In genomic region chr12:17390036-17390435, GRCm38 (mm10) we compare ENCODE assay signal across 24 mouse cellular contexts. TPM values are rescaled to one million over a fixed set of nuclear protein-coding genes. Genes with fewer than 3 reads are reported as not detected.
DNase-seq lines count a peak whose midpoint lies in the region; ATAC-seq and TF ChIP-seq lines count a peak whose summit lies in the region.
"Had no signal": no experiment of that assay in that cellular context is flagged by ENCODE, and none has a peak within 500 bp of the region (broad histone marks: within the 10 kb centered on the region; RNA-seq: fewer than 3 reads in every experiment).

No protein-coding gene starts in this region.

- H3K79me2 ChIP-seq in heart, adult 2 months (replicated peaks; ENCODE audit: control insufficient read depth, insufficient read depth, low read length): no peaks in the 10 kb centered on the region

- H3K27me3 ChIP-seq in heart, adult 2 months (ENCODE audit: control insufficient read depth, insufficient read depth, low read length): no peaks in the 10 kb centered on the region
- no peaks in the 10 kb centered on the region for H3K27me3 ChIP-seq in lung, embryonic 16.5 days (ENCODE audit: control insufficient read depth, insufficient read depth, low read depth, low read length)
- H3K27me3 ChIP-seq: embryonic facial prominence, embryonic 13.5 days; midbrain, embryonic 15.5 days; neural tube, embryonic 13.5 days; stomach, embryonic 15.5 days had no signal

- no peak overlapping the region for H3K4me2 ChIP-seq in lung, embryonic 16.5 days (ENCODE audit: low read depth, low read length)
- H3K4me2 ChIP-seq: embryonic facial prominence, embryonic 13.5 days; midbrain, embryonic 15.5 days; neural tube, embryonic 13.5 days; stomach, embryonic 15.5 days had no signal

- peak overlapping the region; percentile 45 for H3K27ac ChIP-seq in heart, adult 2 months
- H3K27ac ChIP-seq in lung, embryonic 16.5 days (ENCODE audit: low read length): no peak overlapping the region; the same call in 1 of the 2 replicates
- H3K27ac ChIP-seq: embryonic facial prominence, embryonic 13.5 days; hindbrain, postnatal 0 days; layer of hippocampus, adult 2 months; midbrain, embryonic 15.5 days; neural tube, embryonic 13.5 days had no signal

- TF ChIP-seq CTCF in heart, adult 2 months (IDR thresholded peaks at IDR 0.05): no peak

- peak; percentile 45 for ATAC-seq in lung, embryonic 16.5 days (ENCODE audit: low read depth)
- 0 out of 2 replicates have a peak, but pooled peaks have one; percentile 39 for ATAC-seq in common myeloid progenitor, adult 5-6 weeks (replicated peaks; ENCODE audit: low read depth, poor library complexity, severe bottlenecking)
- ATAC-seq: forebrain, embryonic 14.5 days; hindbrain, postnatal 0 days; intestine, embryonic 16.5 days; midbrain, embryonic 15.5 days had no signal

- DNase-seq in heart, adult 2 months: no peak
- DNase-seq in heart, postnatal 14 days: no peak
- no peak for DNase-seq in lung, postnatal 25 days (ENCODE audit: low spot score)
- peak; percentile 13 for DNase-seq in A20 (ENCODE audit: low read depth, low spot score)
- DNase-seq in adrenal gland, adult (ENCODE audit: inconsistent age in 2 of 2, low spot score in 1 of 2): no peak
- DNase-seq in adrenal gland, adult 2 months: no peak
- DNase-seq: cerebellum, adult 18-20 months; cerebellum, postnatal 14 days; gastrocnemius, postnatal 25 days; layer of hippocampus, postnatal 36 days; right cerebral cortex, postnatal 4 days; thymus, adult 18-20 months; thymus, postnatal 36 days had no signal

- no peak overlapping the region for H3K9ac ChIP-seq in heart, adult 2 months (ENCODE audit: low read depth, low read length)
- no peak overlapping the region for H3K9ac ChIP-seq in lung, embryonic 16.5 days (ENCODE audit: low read length)
- H3K9ac ChIP-seq: embryonic facial prominence, embryonic 13.5 days; midbrain, embryonic 15.5 days; neural tube, embryonic 13.5 days; stomach, embryonic 15.5 days had no signal

- H3K4me3 ChIP-seq in heart, adult 2 months: no peak overlapping the region
- no peak overlapping the region for H3K4me3 ChIP-seq in lung, embryonic 16.5 days (ENCODE audit: low read length)
- H3K4me3 ChIP-seq: embryonic facial prominence, embryonic 13.5 days; layer of hippocampus, adult 2 months; midbrain, embryonic 15.5 days; myocyte; neural tube, embryonic 13.5 days; stomach, embryonic 15.5 days had no signal

- peaks cover 3% of the 10 kb centered on the region; the same call in 1 of the 2 replicates for H3K36me3 ChIP-seq in heart, adult 2 months (ENCODE audit: control insufficient read depth, insufficient read depth, low read length)
- H3K36me3 ChIP-seq in lung, embryonic 16.5 days (ENCODE audit: control insufficient read depth, insufficient read depth, low read length): no peaks in the 10 kb centered on the region
- H3K36me3 ChIP-seq: midbrain, embryonic 15.5 days; stomach, embryonic 15.5 days had no signal

- no peak for TF ChIP-seq POLR2A in heart, adult 2 months (IDR thresholded peaks at IDR 0.05; ENCODE audit: insufficient read depth, low read depth, low read length)

- H3K9me3 ChIP-seq in lung, embryonic 16.5 days (ENCODE audit: control insufficient read depth, low read length): no peaks in the 10 kb centered on the region
- H3K9me3 ChIP-seq: embryonic facial prominence, embryonic 13.5 days; midbrain, embryonic 15.5 days; neural tube, embryonic 13.5 days; stomach, embryonic 15.5 days had no signal

- intact Hi-C loops in heart, adult 2 months (cut with DNase I): loop anchor here (5.0 kb wide), 1 partner anchor 52 kb away; no protein-coding TSS in a partner anchor
- intact Hi-C loops in heart, postnatal 14 days (cut with DNase I): loop anchor here (5.0 kb wide), 1 partner anchor 47 kb away; no protein-coding TSS in a partner anchor

- H3K4me1 ChIP-seq in heart, adult 2 months (ENCODE audit: control insufficient read depth, insufficient read depth, low read length): peaks cover 3% of the 10 kb centered on the region
- H3K4me1 ChIP-seq in lung, embryonic 16.5 days (replicated peaks; ENCODE audit: control insufficient read depth, insufficient read depth, low read length): peaks cover 9% of the 10 kb centered on the region
- H3K4me1 ChIP-seq: midbrain, embryonic 15.5 days; neural tube, embryonic 13.5 days had no signal

- no peak for TF ChIP-seq EP300 in heart, adult 2 months (IDR thresholded peaks at IDR 0.05; ENCODE audit: insufficient read depth, low read depth, low read length)

RNA-seq across cellular contexts. Expression of gene Nol10, which starts 41.8 kb away (rescaled TPM):
- total RNA-seq in heart, adult 2 months (2021): 1 to 10 TPM; 8.0 to 8.1 TPM
- polyA plus RNA-seq in heart, adult 2 months (2012; rRNA removed): 2.7 and 4.3 TPM in 2 replicates
- total RNA-seq in heart, postnatal 14 days (2021): 1 to 10 TPM; 7.1 to 7.4 TPM
- 20.8 TPM in 2 replicates for polyA plus RNA-seq in lung, embryonic 16.5 days (2015; fragmentation: Nextera tagmentation; extraction: Ambion mirVana)
- 20.1 and 23.1 TPM in 2 replicates for total RNA-seq in common myeloid progenitor, adult 5-6 weeks (2017)
- 10 to 100 TPM; 16.9 to 17.7 TPM for total RNA-seq in adrenal gland, adult 2 months (2021)
- 3.2 and 4.2 TPM in 2 replicates for polyA plus RNA-seq in adrenal gland, adult 2 months (2012; rRNA removed)
